Mouse (Mus musculus) brain, adult 2 months (tissue): ENCODE results near the gene 1700020L24Rik.
A peak's percentile ranks its signal among the peaks of the same experiment; 100 is the strongest.

Experiments
- DNase-seq: peaks from one replicate; pipeline ENCODE4 v3.0.0; 2011; ENCODE audit warnings: low read depth, low spot score

1700020L24Rik gene

GRCm38 (mm10) chr11:83437377-83437776 lies at the start of gene 1700020L24Rik:
1700020L24Rik (plus strand) TSS chr11:83437677.
- DNase-seq, result no peak

- DNase-seq, result peak; percentile 94
Observed at GRCm38 (mm10) chr11:83393062-83393461, 44.4 kb upstream of the 1700020L24Rik start.

- DNase-seq, result peak; percentile 83
Observed at GRCm38 (mm10) chr11:83394802-83395439, 42.6 kb upstream of the 1700020L24Rik start.

DNA sequence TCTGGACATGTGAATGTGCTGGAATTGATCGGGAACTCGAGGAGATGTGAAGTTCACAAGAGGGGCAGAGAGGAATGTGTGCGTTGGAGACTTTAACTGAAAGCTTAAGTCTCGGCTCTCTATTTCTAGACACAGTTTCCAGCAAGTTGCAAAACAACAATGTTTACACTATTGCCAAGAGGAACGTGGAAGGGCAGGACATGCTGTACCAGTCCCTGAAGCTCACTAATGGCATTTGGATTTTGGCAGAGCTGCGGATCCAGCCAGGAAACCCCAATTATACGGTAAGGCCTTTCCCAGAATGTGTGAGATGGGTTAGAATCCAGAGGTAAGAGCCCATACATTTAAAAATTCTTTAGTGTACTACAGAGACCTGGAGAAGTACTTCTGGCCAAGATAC lies 39.9 kb upstream of the 1700020L24Rik start:
- no peak for DNase-seq

GRCm38 (mm10) chr11:83398724-83399123 lies 38.8 kb upstream of the 1700020L24Rik start:
- no peak for DNase-seq

DNA sequence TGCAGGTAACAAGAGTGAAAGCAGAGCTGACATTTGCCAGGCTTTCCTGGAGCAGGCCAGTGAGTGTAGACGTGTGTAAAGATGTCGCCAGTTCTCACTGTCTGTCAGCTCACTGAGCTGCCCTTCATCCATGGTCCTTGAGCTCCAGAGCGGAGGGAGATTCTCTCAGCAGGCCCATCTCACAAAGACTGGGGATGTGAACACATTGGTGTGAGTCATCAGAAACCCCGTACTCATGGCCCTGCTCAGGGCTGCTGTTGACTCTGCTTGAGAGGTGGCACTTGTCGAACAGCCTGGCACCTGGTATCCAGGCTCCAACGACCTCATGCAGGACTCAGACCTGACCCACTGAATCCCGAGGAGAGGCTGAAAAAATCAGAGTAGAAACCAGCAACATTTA lies 33.7 kb upstream of the 1700020L24Rik start:
- no peak for DNase-seq

DNA sequence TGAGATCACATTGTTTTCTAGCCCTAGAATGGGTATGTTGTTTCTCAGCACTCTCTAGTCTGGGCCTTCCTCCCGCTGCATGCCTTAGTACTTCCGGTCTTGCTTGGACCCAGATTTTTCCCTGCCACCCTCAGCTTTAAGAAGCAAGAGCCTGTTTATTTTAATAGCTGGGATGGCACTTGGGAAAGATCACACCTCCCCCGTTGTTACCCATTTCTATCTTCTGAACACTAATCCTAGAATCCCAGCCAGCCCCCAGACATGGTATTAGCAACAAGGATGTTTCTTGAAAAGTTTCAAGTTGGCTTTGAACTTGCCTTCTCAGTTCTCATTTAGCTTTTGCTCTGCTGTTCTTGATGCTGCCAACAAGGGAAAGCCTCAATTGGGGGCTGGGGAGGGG lies 31.1 kb upstream of the 1700020L24Rik start:
- DNase-seq, result peak; percentile 69

- DNase-seq, result no peak
Observed at GRCm38 (mm10) chr11:83408242-83408641, 29.2 kb upstream of the 1700020L24Rik start.

DNA sequence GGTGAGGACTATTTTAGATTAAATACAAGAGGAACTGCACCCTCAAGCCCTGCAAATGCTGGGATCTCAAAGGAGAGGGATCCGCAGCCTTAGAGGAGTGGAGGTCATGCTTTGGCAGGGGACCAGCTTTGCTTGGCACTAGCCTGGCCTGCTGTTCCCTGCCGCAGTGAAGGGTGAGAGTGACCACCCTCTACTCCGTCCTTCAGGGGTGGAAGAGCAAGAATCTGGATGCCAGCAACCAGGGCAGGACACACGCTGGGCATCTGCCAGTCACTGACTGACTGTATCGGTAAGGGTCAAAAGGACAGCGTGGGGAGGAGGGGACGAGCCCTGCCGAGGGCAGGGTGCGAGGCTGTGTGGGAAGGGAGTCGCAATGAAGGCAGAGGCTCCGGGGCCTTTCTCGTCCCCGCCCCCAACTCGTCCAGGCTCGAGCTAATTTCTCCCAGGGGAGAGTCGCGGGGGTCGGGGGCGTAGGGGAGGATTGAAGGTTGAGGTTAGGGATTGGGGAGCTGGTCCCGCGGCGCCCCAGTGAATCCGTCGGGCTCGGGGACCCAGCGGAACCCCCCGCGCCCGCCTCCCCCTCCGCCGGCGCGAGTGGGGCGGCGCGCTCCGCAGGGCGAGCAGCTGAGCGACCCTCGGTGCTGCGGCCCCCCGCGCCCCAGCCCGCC lies 28.3 kb upstream of the 1700020L24Rik start, which contains the start of gene Rasl10b:
Gene Rasl10b (plus strand): TSS at position 51 of the 668 bp plus-strand sequence.
- peak; percentile 60 for DNase-seq

DNA sequence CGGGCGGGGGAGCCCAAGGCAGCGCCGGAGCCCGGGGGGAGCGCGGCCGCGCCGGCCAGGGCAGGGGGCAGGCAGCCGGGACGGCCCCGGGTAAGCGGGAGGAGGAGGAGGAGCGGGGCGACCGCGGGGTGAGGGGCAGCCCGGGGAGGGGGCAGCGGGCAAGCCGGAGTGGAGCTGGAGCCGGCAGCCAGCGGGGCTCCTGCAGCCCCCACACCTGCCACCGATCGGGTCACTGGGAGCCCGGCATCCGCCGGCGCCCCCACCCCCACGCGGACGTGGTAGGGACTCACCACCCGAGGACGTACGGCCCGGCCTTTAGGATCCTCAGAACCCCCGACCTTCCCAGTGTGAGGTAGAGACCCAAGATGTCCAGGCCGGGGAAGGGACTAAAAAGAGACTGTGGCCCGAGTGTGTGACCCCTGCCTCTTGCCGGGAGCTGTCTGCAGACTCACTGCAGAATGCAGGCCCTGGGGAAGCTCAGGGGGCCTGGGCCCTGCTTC lies 27.6 kb upstream of the 1700020L24Rik start:
- peak; percentile 30 for DNase-seq

DNA sequence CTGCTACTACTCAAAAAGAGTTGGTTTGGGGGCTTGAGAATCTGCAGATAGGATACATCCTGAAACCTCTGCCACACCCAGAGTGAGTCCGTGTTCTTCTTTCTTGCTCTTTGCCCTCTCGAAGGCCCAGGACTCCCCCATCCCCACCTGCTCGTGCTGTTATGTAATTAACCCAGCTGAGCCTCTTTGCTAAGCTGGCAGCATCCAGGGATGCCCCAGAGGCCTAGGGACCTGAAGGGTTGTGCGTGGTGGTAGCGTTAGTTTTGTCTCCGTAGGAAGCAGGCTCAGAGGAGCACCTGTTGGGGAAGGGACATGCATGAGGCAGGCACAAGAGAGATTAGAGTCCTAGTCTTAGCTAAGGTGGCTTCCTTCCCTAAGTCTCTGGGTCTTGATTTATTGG lies 27.0 kb upstream of the 1700020L24Rik start:
- DNase-seq, result peak; percentile 64

DNA sequence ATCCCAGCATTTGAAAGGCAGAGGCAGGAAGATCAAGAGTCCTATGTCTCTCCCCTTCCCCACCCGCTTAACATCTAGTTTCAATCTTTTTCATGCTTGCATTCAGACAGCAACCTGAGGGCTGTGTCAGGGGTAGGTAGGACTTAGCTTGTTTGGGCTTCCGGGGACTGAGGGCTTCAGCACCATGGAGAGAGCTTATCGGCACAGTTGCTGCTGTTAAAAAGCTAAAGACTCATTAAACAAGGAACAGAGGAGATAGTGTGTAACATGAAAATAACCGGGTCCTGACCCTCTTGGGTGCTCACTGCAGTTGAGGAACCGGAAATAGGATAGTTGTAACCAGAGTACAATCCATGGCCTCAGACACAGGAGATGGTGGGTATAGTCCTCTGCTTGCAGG lies 20.4 kb upstream of the 1700020L24Rik start:
- no peak for DNase-seq

DNA sequence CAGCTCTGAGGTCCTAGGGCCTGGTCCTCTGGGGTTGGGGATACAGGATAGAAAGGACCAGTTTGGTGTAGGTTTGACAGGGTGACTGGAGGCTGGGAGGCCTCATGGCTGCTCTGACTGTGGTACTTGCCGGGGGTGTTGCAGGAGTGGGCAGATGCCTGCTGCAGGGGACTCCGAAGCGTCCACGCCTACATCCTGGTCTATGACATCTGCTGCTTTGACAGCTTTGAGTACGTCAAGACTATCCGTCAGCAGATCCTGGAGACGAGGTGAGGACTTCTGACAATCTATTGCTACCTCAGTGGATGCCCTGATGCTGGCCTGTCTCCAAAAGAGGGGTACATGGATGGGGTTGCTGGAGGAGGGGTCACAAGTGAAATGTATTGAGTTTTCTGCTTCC lies 19.8 kb upstream of the 1700020L24Rik start:
- peak; percentile 73 for DNase-seq

- DNase-seq, result peak; percentile 90
Observed at GRCm38 (mm10) chr11:83418566-83418965, 18.9 kb upstream of the 1700020L24Rik start.

GRCm38 (mm10) chr11:83420338-83420737 lies 17.1 kb upstream of the 1700020L24Rik start:
- DNase-seq, result peak; percentile 58

- no peak for DNase-seq
Observed at GRCm38 (mm10) chr11:83421305-83421704, 16.2 kb upstream of the 1700020L24Rik start.

DNA sequence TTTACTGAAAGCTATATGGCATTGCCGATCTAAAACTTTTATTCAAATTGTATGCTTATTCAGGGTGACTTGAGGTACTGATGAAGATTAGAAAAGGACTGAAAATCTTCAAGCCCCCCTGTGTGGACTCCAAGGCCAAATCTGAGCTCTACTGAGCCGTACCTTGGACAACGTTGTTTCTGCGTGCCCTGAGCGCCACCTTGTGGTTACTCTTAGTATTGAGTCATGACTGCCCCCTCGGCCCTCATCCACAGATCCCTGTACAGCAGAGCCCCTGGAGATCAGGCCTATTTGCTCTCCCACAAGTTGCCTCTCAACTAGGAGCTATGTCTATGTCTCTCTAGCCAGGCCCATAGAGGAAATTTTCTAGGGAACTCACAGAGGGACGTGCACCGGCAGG lies 12.8 kb upstream of the 1700020L24Rik start:
- DNase-seq, result peak; percentile 79

DNA sequence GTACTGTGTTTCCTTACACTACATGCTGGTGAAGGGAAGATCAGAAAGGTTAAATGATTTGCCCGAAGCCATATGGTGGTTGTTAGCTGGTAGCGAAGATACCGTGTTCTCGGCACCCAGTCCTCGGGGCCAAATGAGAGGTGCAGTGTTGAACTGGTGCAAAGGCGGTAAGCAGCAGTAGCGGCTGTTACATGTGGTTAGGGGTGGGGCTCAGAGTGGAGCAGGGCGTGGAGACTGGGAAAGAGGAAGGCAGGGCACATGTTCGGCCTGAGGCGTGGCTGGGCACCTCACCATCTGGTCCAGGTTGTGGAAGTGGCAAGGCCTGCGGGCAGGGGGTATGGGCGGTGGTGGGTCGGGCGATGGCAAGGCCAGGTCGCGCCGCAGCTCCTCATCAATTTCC lies 10.5 kb upstream of the 1700020L24Rik start:
- no peak for DNase-seq

GRCm38 (mm10) chr11:83429355-83429754 lies 8.1 kb upstream of the 1700020L24Rik start, which contains the start of gene Gas2l2:
Gas2l2 (minus strand) TSS chr11:83429455.
- DNase-seq, result no peak

DNA sequence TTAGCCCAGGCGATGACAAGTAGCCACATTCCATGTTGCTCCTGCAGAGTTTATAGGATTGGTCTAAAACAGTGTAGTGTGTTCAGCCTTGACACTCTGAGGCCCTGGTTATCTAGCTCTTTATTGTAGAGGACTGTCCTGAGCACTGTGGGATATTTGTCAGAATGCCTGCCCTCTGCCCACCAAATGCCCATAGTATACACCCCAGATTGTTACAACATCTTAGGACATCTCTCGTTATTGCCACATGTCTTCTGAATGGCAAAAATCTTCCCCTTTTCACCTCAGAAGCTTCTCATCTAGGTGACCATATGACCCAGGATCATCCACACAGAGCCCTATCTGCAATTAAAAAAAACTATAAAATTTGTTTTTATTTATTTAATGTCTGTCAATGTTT lies 4.9 kb upstream of the 1700020L24Rik start:
- DNase-seq, result no peak

DNA sequence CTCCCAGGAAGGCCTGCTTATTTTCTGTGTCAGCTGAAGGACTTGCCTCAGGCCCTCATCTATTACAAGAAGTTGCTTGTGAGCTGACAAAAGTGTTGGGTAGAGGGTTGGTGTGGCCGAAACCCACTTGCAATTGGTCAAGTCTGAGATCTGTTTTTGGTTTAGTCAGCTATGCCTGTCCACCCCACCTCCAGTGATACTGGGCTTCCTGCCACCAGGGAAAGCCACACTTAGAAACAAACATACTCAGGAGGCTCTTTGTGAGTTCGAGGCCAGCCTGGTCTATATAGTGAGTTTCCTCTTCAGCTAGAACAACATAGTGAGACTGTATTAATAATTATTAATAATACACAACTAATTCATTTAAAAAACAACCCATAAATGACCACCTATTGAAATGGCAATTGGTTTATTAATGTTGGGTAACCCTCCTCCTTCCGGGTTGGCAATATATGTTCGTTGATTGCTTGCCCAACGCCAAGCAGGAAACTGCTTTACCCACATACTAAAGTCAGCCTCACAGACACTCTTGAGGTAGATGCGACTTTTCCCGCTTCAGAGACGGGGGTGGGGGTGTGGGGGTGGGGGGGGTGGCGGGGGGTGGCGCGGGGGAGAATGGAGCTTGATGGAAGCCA lies 2.1 kb downstream of the 1700020L24Rik start:
- no peak for DNase-seq
